Mouse (Mus musculus) CH12.LX (cell line): ENCODE measurements around the gene Ssbp3.

ENCODE experiments used
- CTCF ChIP-seq, 2 experiments: IDR thresholded peaks in 1 of 2; conservative IDR thresholded peaks in 1 of 2; 2 replicates each; pipeline ENCODE4 v1.5.1; 2011 to 2012; ENCODE audit warnings: low read depth in 2 of 2, low read length in 2 of 2, improper control_type of control experiment in 1 of 2, inconsistent platforms in 1 of 2, mild to moderate bottlenecking in 1 of 2, moderate library complexity in 1 of 2
- ELF1 ChIP-seq: IDR thresholded peaks from 2 replicates; pipeline ENCODE4 v1.6.1; 2014; ENCODE audit warnings: low read depth, mild to moderate bottlenecking, inconsistent platforms, low read length, improper control_type of control experiment
- HCFC1 ChIP-seq: IDR thresholded peaks from 2 replicates; pipeline ENCODE4 v1.6.1; 2012; ENCODE audit warnings: low read depth, mild to moderate bottlenecking, inconsistent platforms, low read length, improper control_type of control experiment
- JUND ChIP-seq: conservative IDR thresholded peaks from 2 replicates; pipeline ENCODE4 v1.6.1; 2011; ENCODE audit warnings: low read depth, low read length, improper control_type of control experiment
- MAX ChIP-seq: IDR thresholded peaks from 2 replicates; pipeline ENCODE4 v1.6.1; 2011; ENCODE audit warnings: low read length, improper control_type of control experiment
- MXI1 ChIP-seq: IDR thresholded peaks from 2 replicates; pipeline ENCODE4 v1.6.1; 2011; ENCODE audit warnings: mild to moderate bottlenecking, low read depth, low read length, improper control_type of control experiment
- NELFE ChIP-seq: IDR thresholded peaks from 2 replicates; pipeline ENCODE4 v1.6.1; 2011; ENCODE audit warnings: low read depth, low read length, improper control_type of control experiment
- POLR2A ChIP-seq: IDR thresholded peaks from 2 replicates; pipeline ENCODE4 v1.6.1; 2011; ENCODE audit warnings: low read depth, mild to moderate bottlenecking, improper control_type of control experiment, low read length
- TBP ChIP-seq: conservative IDR thresholded peaks from 2 replicates; pipeline ENCODE4 v1.6.1; 2011; ENCODE audit warnings: low read depth, low read length, improper control_type of control experiment
- USF1 ChIP-seq: IDR thresholded peaks from 2 replicates; pipeline ENCODE4 v1.6.1; 2014; ENCODE audit warnings: low read depth, mild to moderate bottlenecking, inconsistent platforms, low read length, improper control_type of control experiment

- no peak for TF ChIP-seq CTCF (conservative IDR thresholded peaks at IDR 0.05 in 1 of 2, IDR thresholded peaks at IDR 0.05 in 1 of 2; ENCODE audit: low read depth in 2 of 2, low read length in 2 of 2)
- TF ChIP-seq MXI1: no peak
- TF ChIP-seq USF1: no peak
- no peak for TF ChIP-seq JUND
- TF ChIP-seq POLR2A: no peak
- TF ChIP-seq MAX: no peak
- TF ChIP-seq HCFC1: no peak
- no peak for TF ChIP-seq NELFE
- no peak for TF ChIP-seq ELF1
- TF ChIP-seq TBP: no peak
Measured at GRCm38 (mm10) chr4:106865415-106866110, 44.9 kb upstream of the Ssbp3 start.
